ENCODE assay signal across 27 mouse cellular contexts in genomic region chr8:128103380-128103779, GRCm38 (mm10).
DNase-seq lines count a peak whose midpoint lies in the region; ATAC-seq and TF ChIP-seq lines count a peak whose summit lies in the region.
"Had no signal": no experiment of that assay in that cellular context is flagged by ENCODE, and none has a peak within 500 bp of the region (broad histone marks: within the 10 kb centered on the region; RNA-seq: fewer than 3 reads in every experiment).

No protein-coding gene starts in this region.

- no peak for TF ChIP-seq POLR2A in MEL (IDR thresholded peaks at IDR 0.05; ENCODE audit: control insufficient read depth in 1 of 2, insufficient read depth in 1 of 2, low read depth in 1 of 2, low read length in 2 of 2, poor library complexity in 1 of 2)

- no peaks in the 10 kb centered on the region for H3K9me3 ChIP-seq in MEL (replicated peaks; ENCODE audit: insufficient read depth, low read length)
- H3K9me3 ChIP-seq: embryonic facial prominence, embryonic 12.5 days; embryonic facial prominence, embryonic 15.5 days; heart, embryonic 12.5 days; heart, embryonic 15.5 days; hindbrain, embryonic 10.5 days; hindbrain, embryonic 13.5 days had no signal

- no peaks in the 10 kb centered on the region for H3K4me1 ChIP-seq in MEL (ENCODE audit: control insufficient read depth in 1 of 2, insufficient read depth in 2 of 2, low read length in 2 of 2)
- H3K4me1 ChIP-seq: embryonic facial prominence, embryonic 12.5 days; embryonic facial prominence, embryonic 15.5 days; hindbrain, embryonic 10.5 days; hindbrain, embryonic 13.5 days had no signal

- no peak overlapping the region for H3K4me3 ChIP-seq in MEL (ENCODE audit: control insufficient read depth in 1 of 2, insufficient read depth in 1 of 2, low read depth in 2 of 2, low read length in 2 of 2)
- H3K4me3 ChIP-seq: embryonic facial prominence, embryonic 12.5 days; embryonic facial prominence, embryonic 15.5 days; gastrocnemius, adult 2 months; heart, embryonic 12.5 days; heart, embryonic 15.5 days; hindbrain, embryonic 10.5 days; hindbrain, embryonic 13.5 days had no signal

- H3K79me2 ChIP-seq in MEL (ENCODE audit: control insufficient read depth, insufficient read depth, low read length, poor library complexity) = no peaks in the 10 kb centered on the region

- no peak overlapping the region for H3K27ac ChIP-seq in MEL (ENCODE audit: control insufficient read depth, low read depth, low read length)
- H3K27ac ChIP-seq: embryonic facial prominence, embryonic 12.5 days; embryonic facial prominence, embryonic 15.5 days; gastrocnemius, adult 2 months; heart, embryonic 15.5 days; hindbrain, embryonic 10.5 days; hindbrain, embryonic 13.5 days had no signal

- DNase-seq in MEL (ENCODE audit: low read depth, low spot score) = peak; percentile 2
- DNase-seq in cerebellum, adult 11 months = no peak
- DNase-seq in retina, embryonic 14.5 days (ENCODE audit: low spot score) = no peak
- DNase-seq in ovary, postnatal 14 days (ENCODE audit: low spot score) = no peak
- DNase-seq: adrenal gland, adult 2 months; adrenal gland, postnatal 14 days; cerebellum, adult 11-12 months; cerebellum, adult 8-10 months; cerebellum, postnatal 10 days; cerebellum, postnatal 36 days; forebrain, postnatal 0 days; gastrocnemius, adult 2 months; gastrocnemius, postnatal 14 days; heart, adult 18-20 months; heart, postnatal 10 days; heart, postnatal 36 days had no signal

- TF ChIP-seq EP300 in MEL (IDR thresholded peaks at IDR 0.05; ENCODE audit: low read depth in 1 of 2, low read length in 2 of 2) = no peak

- no peak for TF ChIP-seq RAD21 in MEL (IDR thresholded peaks at IDR 0.05; ENCODE audit: low read depth, low read length)

- H3K27me3 ChIP-seq in MEL (ENCODE audit: control insufficient read depth in 1 of 2, insufficient read depth in 2 of 2, low read length in 2 of 2) = no peaks in the 10 kb centered on the region
- H3K27me3 ChIP-seq: embryonic facial prominence, embryonic 12.5 days; embryonic facial prominence, embryonic 15.5 days; heart, embryonic 12.5 days; heart, embryonic 15.5 days; hindbrain, embryonic 13.5 days had no signal

- H3K9ac ChIP-seq in MEL (ENCODE audit: control insufficient read depth, low read depth, low read length, poor library complexity, severe bottlenecking) = no peak overlapping the region
- H3K9ac ChIP-seq: embryonic facial prominence, embryonic 12.5 days; embryonic facial prominence, embryonic 15.5 days; forebrain, postnatal 0 days; heart, embryonic 12.5 days; heart, embryonic 15.5 days; hindbrain, embryonic 13.5 days had no signal

- ATAC-seq in megakaryocyte, adult 5-6 weeks (ENCODE audit: poor library complexity, severe bottlenecking) = peak; percentile 63
- ATAC-seq in neutrophil, adult 5-6 weeks (ENCODE audit: extremely low read depth, insufficient number of reproducible peaks, low FRiP score, poor library complexity, severe bottlenecking) = peak; percentile 76
- ATAC-seq: forebrain, embryonic 14.5 days; forebrain, postnatal 0 days; hindbrain, embryonic 16.5 days had no signal

- no peaks in the 10 kb centered on the region for H3K36me3 ChIP-seq in MEL (ENCODE audit: control insufficient read depth in 1 of 2, insufficient read depth in 2 of 2, low read length in 2 of 2)
- H3K36me3 ChIP-seq: embryonic facial prominence, embryonic 12.5 days; embryonic facial prominence, embryonic 15.5 days; G1E; heart, embryonic 12.5 days; heart, embryonic 15.5 days; hindbrain, embryonic 10.5 days; hindbrain, embryonic 13.5 days had no signal

- no peak for TF ChIP-seq CTCF in MEL (IDR thresholded peaks at IDR 0.05 in 2 of 3, conservative IDR thresholded peaks at IDR 0.05 in 1 of 3; ENCODE audit: control insufficient read depth in 1 of 3, insufficient read depth in 1 of 3, low read depth in 2 of 3, low read length in 3 of 3, poor library complexity in 1 of 3, severe bottlenecking in 1 of 3)

TF ChIP-seq in MEL, 35 proteins besides CTCF, POLR2A, EP300 and RAD21:
- no peak for TF ChIP-seq CHD1 (IDR thresholded peaks at IDR 0.05; ENCODE audit: low read depth, low read length)
- no peak for TF ChIP-seq POLR2AphosphoS5 (IDR thresholded peaks at IDR 0.05; ENCODE audit: borderline replicate concordance, low read depth, low read length)
- TF ChIP-seq SIN3A (IDR thresholded peaks at IDR 0.05; ENCODE audit: low read length) = no peak
- no peak for TF ChIP-seq ZNF384 (IDR thresholded peaks at IDR 0.05; ENCODE audit: low read depth, low read length)
- no peak for TF ChIP-seq MYC (IDR thresholded peaks at IDR 0.05; ENCODE audit: low read depth, low read length)
- no peak for TF ChIP-seq CHD2 (IDR thresholded peaks at IDR 0.05; ENCODE audit: low read length)
- no peak for TF ChIP-seq GABPA (IDR thresholded peaks at IDR 0.05; ENCODE audit: low read depth, low read length)
- TF ChIP-seq MAZ (IDR thresholded peaks at IDR 0.05; ENCODE audit: low read depth, low read length) = no peak
- no peak for TF ChIP-seq USF1 (IDR thresholded peaks at IDR 0.05; ENCODE audit: low read depth, low read length)
- TF ChIP-seq JUND (IDR thresholded peaks at IDR 0.05; ENCODE audit: low read depth, low read length) = no peak
- TF ChIP-seq UBTF (IDR thresholded peaks at IDR 0.05; ENCODE audit: borderline replicate concordance, insufficient read depth, low read depth, low read length) = no peak
- TF ChIP-seq TAL1 (IDR thresholded peaks at IDR 0.05; ENCODE audit: low read length) = no peak
- no peak for TF ChIP-seq NELFE (IDR thresholded peaks at IDR 0.05; ENCODE audit: low read depth, low read length)
- no peak for TF ChIP-seq BHLHE40 (IDR thresholded peaks at IDR 0.05; ENCODE audit: borderline replicate concordance, low read depth, low read length)
- no peak for TF ChIP-seq MXI1 (IDR thresholded peaks at IDR 0.05; ENCODE audit: low read depth, low read length)
- TF ChIP-seq TCF12 (IDR thresholded peaks at IDR 0.05; ENCODE audit: low read depth, low read length) = no peak
- no peak for TF ChIP-seq ELF1 (IDR thresholded peaks at IDR 0.05; ENCODE audit: low read depth, low read length)
- no peak for TF ChIP-seq NRF1 (IDR thresholded peaks at IDR 0.05; ENCODE audit: insufficient read depth, low read depth, low read length, poor library complexity, severe bottlenecking)
- TF ChIP-seq TBP (IDR thresholded peaks at IDR 0.05; ENCODE audit: low read depth, low read length) = no peak
- TF ChIP-seq MYB (IDR thresholded peaks at IDR 0.05; ENCODE audit: low read depth, low read length) = no peak
